Mouse (Mus musculus): ENCODE measurements around the gene Slc1a5.

- TF ChIP-seq GATA1 (IDR thresholded peaks at IDR 0.05; ENCODE audit: low read length) = no peak
- no peak for TF ChIP-seq TAL1 (IDR thresholded peaks at IDR 0.05; ENCODE audit: low read length)
Observed at GRCm38 (mm10) chr7:16747656-16748055, 33.5 kb upstream of the Slc1a5 start.
